Mouse (Mus musculus): Measurements from ENCODE around the gene Rad50.
A peak's percentile ranks its signal among the peaks of the same experiment; 100 is the strongest.

DNA sequence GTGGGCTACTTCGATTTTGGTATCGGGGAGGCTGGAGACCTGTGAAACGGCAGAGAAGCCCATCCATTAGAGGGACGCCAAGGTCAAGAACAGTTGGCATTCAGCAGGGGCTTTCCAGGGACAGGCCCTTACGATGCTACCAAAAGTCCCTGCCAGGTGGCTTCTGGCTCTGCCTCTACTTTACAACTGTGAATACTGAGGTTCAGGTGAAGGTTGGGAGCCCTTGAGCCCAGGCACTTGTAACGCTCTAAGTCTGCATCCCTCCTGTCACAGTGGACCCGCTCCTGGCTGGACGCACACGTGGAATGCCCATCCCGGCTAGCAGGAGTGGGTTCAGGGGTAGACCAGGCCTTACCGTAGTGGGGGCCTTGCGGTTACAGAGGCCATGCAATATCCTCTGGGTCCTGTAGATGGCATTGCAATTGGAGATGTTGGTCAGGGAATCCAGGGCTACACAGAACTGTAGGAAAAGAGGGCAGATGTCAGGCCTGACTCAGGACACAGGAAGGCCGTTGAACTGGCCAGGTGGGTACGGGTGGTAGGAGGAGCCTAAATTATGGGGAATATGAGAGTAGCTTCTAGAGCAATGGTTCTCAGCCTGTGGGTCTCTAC lies 74.9 kb downstream of the Rad50 start:
- TF ChIP-seq CTCF (IDR thresholded peaks at IDR 0.05; ENCODE audit: low read depth) (peak; percentile 59), EP300 (optimal IDR thresholded peaks at IDR 0.05) (no peak)

Data from stomach, postnatal 0 days (tissue).